Comparison of ENCODE assay signal across 14 mouse cellular contexts in genomic region chr17:67252992-67253391, GRCm38 (mm10).
"Had no signal": no experiment of that assay in that cellular context is flagged by ENCODE, and none has a peak within 500 bp of the region (broad histone marks: within the 10 kb centered on the region; RNA-seq: fewer than 3 reads in every experiment).

No protein-coding gene starts in this region.

- H3K9me3 ChIP-seq: limb, embryonic 12.5 days; liver, embryonic 13.5 days; neural tube, embryonic 13.5 days; stomach, embryonic 15.5 days had no signal

- H3K4me2 ChIP-seq: limb, embryonic 12.5 days; liver, embryonic 13.5 days; neural tube, embryonic 13.5 days; stomach, embryonic 15.5 days had no signal

- H3K27me3 ChIP-seq: limb, embryonic 12.5 days; liver, embryonic 13.5 days; neural tube, embryonic 13.5 days; stomach, embryonic 15.5 days had no signal

- H3K36me3 ChIP-seq: limb, embryonic 12.5 days; liver, embryonic 13.5 days; neural tube, embryonic 13.5 days; stomach, embryonic 15.5 days had no signal

- H3K4me1 ChIP-seq: limb, embryonic 12.5 days; liver, embryonic 13.5 days; neural tube, embryonic 13.5 days; stomach, embryonic 15.5 days had no signal

- ATAC-seq: hindbrain, embryonic 16.5 days; inflammation-experienced regulatory T-cells, adult 6 months; liver, postnatal 0 days had no signal

- H3K27ac ChIP-seq: limb, embryonic 12.5 days; liver, embryonic 13.5 days; neural tube, embryonic 13.5 days; stomach, embryonic 15.5 days had no signal

- DNase-seq: kidney, adult 18-20 months; kidney, postnatal 10 days; liver; liver, embryonic 13.5 days; liver, postnatal 0 days; midbrain, embryonic 14.5 days; retina, postnatal 1 day; thymus, adult 2 months; thymus, postnatal 25 days had no signal

- H3K4me3 ChIP-seq: limb, embryonic 12.5 days; liver, embryonic 13.5 days; neural tube, embryonic 13.5 days; stomach, embryonic 15.5 days had no signal

- H3K9ac ChIP-seq: limb, embryonic 12.5 days; liver, embryonic 13.5 days; liver, postnatal 0 days; neural tube, embryonic 13.5 days; stomach, embryonic 15.5 days had no signal
